Mouse (Mus musculus) intestine, embryonic 15.5 days (tissue): ENCODE measurements around the gene Atf5. TPM values are rescaled to one million over a fixed set of nuclear protein-coding genes. Genes with fewer than 3 reads are reported as not detected.

ENCODE experiments used
- ATAC-seq: fragments of 200-750 bp; cut with Nextera tagmentation; 2 replicates; pipeline ENCODE4 v1.8.0; 2017; ENCODE audit warnings: moderate TSS enrichment, moderate library complexity
- H3K27ac ChIP-seq: fragments of 300-500 bp; sonication (generic); 2 replicates; pipeline ENCODE4 v1.5.1; 2015; ENCODE audit warnings: mild to moderate bottlenecking, inconsistent platforms
- H3K27me3 ChIP-seq: fragments of 300-500 bp; sonication (generic); replicated peaks from 2 replicates; pipeline ENCODE4 v1.6.1; 2015; ENCODE audit warnings: inconsistent platforms
- H3K36me3 ChIP-seq: fragments of 300-500 bp; sonication (generic); 2 replicates; pipeline ENCODE4 v1.6.1; 2015; ENCODE audit warnings: inconsistent platforms
- H3K4me1 ChIP-seq: fragments of 300-500 bp; sonication (generic); replicated peaks from 2 replicates; pipeline ENCODE4 v1.6.1; 2015; ENCODE audit warnings: inconsistent platforms
- H3K4me2 ChIP-seq: fragments of 300-500 bp; sonication (generic); replicated peaks from 2 replicates; pipeline ENCODE4 v1.6.1; 2015; ENCODE audit warnings: mild to moderate bottlenecking, inconsistent platforms
- H3K4me3 ChIP-seq: fragments of 300-500 bp; sonication (generic); replicated peaks from 2 replicates; pipeline ENCODE4 v1.5.1; 2015; ENCODE audit warnings: inconsistent platforms
- H3K9ac ChIP-seq: fragments of 300-500 bp; sonication (generic); 2 replicates; pipeline ENCODE4 v1.6.1; 2015; ENCODE audit warnings: inconsistent platforms
- H3K9me3 ChIP-seq: fragments of 300-500 bp; sonication (generic); 2 replicates; pipeline ENCODE4 v1.6.1; 2016; ENCODE audit warnings: inconsistent platforms
- WGBS: fragments of 180-500 bp; shearing (Covaris S2); methylation state at CpG from one replicate; pipeline ENCODE4 v1.1.7; 2015; 5-methylcytosine and 5-hydroxymethylcytosine counted together
- microRNA counts: library from miRNA; unstranded; fragments of <30 nt; microRNA quantifications from one replicate; lab custom pipeline; 2016
- polyA plus RNA-seq: library from polyadenylated mRNA; unstranded; fragments of >200 nt; fragmentation: Nextera tagmentation; extraction: Ambion mirVana; gene quantifications from 2 replicates; pipeline ENCODE4 v1.2.1, GENCODE M21; 2015

Atf5 gene
- polyA plus RNA-seq, 1 experiment from 2014 or later, result 6.6 TPM

DNA sequence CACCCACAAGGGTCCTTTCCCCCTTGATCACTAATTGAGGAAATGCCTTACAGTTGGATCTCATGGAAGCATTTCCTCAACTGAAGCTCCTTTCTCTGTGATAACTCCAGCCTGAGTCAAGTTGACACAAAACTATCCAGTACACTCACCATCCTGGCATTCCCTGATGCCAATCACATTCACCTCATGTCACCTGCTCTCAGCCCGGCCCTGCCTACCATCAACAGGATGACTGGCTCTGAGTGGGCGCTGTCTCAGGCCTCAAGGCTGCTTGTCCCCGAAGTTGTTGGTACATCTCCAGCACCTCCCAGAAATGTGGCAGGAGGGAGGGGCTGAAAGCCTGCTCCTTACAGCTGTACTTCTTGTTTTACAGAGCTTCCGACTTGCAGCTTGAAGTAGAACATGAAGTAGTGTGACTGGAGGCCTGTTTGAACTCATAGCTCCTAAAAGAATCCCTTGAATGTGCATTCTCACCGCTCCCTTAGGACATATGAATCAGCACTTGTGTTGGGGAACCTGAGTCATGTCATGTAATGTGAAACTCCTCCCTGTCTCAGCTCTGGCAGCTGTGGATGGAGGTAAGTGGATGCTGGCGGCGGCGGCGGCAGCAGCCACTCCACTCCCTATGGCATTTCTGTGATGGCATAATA lies 39.5 kb downstream of the Atf5 start:
- Histone ChIP-seq H3K9ac (no peak overlapping the region), H3K27me3 (no peaks in the 10 kb centered on the region), H3K4me3 (no peak overlapping the region), H3K4me2 (no peak overlapping the region), H3K27ac (no peak overlapping the region), H3K4me1 (no peaks in the 10 kb centered on the region), H3K36me3 (peaks cover 15% of the 10 kb centered on the region; the same call in 1 of the 2 replicates), H3K9me3 (no peaks in the 10 kb centered on the region)
- WGBS, result 92% methylated on average over 9 of the region's 9 CpGs
- ATAC-seq, result no peak

DNA sequence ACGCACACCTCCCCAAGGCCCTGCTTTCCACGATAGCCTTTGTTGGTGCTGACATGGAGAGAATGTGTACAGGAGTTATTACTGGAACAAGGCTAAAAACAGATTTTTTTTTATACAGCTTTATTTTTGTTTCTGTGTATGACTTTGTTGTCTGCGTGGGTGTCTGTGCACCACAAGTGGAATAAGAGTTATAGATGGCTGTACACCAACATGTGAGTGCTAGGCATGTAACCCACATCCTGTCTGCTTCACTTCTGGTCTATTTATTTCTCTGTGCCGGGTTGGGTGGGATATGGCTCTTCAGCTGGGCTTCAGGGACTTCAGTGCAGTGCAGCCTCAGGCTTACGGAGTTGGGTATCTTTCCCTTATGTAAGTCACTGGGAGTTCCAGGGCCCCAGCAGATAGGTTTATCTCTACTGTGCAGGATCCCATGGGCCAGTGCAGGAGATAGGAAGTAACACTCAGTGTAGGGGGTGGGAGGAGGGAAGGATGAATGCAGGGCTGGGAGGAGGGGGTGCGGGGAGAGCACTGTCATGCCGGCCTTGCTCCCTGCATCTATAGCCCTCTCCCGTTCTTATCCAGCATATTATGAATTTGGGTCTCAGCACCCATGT lies 43.8 kb downstream of the Atf5 start:
- H3K9ac ChIP-seq, result no peak overlapping the region
- ATAC-seq, result no peak
- H3K9me3 ChIP-seq, result no peaks in the 10 kb centered on the region
- no peak overlapping the region for H3K4me3 ChIP-seq
- H3K27me3 ChIP-seq, result no peaks in the 10 kb centered on the region
- peaks cover 41% of the 10 kb centered on the region for H3K36me3 ChIP-seq
- H3K4me1 ChIP-seq, result no peaks in the 10 kb centered on the region
- WGBS, result 89% methylated on average over 8 of the region's 8 CpGs
- no peak overlapping the region for H3K27ac ChIP-seq
- no peak overlapping the region for H3K4me2 ChIP-seq

DNA sequence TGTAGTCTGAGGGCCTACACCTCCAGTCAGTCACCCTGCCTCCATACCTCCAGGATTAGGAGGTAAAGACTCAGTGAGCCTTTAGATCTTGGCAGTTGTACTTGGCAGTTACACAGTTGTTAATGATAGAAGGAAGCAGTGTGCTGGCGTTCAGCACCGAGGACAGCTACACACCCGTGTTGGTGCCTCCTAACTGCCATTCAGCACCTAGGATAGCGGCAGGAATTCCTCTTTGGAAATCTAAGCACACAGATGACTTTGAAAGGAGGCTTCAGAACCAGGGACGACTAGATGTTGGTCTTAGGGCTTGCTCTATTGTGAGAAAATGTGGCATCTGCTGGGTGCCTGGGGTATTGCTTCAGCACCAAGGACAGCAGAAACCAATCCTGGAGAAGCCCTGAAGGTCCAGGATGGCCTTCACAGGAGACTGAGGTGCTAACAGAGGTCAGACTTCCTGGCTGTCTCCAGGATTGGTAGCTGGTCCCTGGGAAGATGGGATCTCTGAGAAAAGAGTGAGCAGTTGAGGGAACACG lies 46.3 kb downstream of the Atf5 start:
- H3K4me1 ChIP-seq, result no peaks in the 10 kb centered on the region
- no peak overlapping the region for H3K9ac ChIP-seq
- H3K9me3 ChIP-seq, result no peaks in the 10 kb centered on the region
- no peak overlapping the region for H3K27ac ChIP-seq
- no peak overlapping the region for H3K4me2 ChIP-seq
- no peak overlapping the region for H3K4me3 ChIP-seq
- WGBS, result 12% methylated on average over 6 of the region's 6 CpGs
- H3K36me3 ChIP-seq, result peaks cover 48% of the 10 kb centered on the region
- no peaks in the 10 kb centered on the region for H3K27me3 ChIP-seq
- 0 out of 2 replicates have a peak, but pooled peaks have one; percentile 39 for ATAC-seq

DNA sequence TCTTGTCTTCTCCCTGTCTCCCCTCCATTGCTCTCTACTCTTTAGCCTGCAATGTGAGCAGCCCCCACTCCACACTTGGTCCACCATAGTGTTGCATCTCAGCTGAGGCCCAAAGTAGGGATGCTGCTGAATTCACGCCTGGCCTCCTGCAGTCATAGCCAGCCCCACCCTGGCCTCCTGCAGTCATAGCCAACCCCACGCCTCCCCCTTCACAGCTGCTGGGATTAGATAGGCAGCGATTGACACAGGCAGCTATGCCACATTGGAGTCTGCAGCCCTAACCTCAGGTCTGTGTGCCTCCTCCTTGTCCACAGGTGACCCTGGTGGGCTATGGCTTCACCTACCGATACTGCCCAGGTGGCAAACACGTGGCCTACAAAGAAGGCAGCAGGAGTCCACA lies 48.3 kb downstream of the Atf5 start:
- WGBS, result 89% methylated on average over 5 of the region's 5 CpGs
- no peak overlapping the region for H3K9ac ChIP-seq
- H3K4me3 ChIP-seq, result no peak overlapping the region
- H3K4me2 ChIP-seq, result no peak overlapping the region
- ATAC-seq, result peak; percentile 17; the same call in 1 of the 2 replicates
- peaks cover 47% of the 10 kb centered on the region for H3K36me3 ChIP-seq
- no peaks in the 10 kb centered on the region for H3K9me3 ChIP-seq
- H3K4me1 ChIP-seq, result no peaks in the 10 kb centered on the region
- H3K27me3 ChIP-seq, result no peaks in the 10 kb centered on the region
- H3K27ac ChIP-seq, result no peak overlapping the region

MicroRNAs encoded within 50 kb of the gene (microRNA counts, 519-probe panel; counts per million panel counts)
- 97.1 counts per million, percentile 29 among the panel's probes with 10 or more counts for microRNA mmu-miR-707 (lab: Ali Mortazavi, UCI)

Other genes with a start within 250 kb of the Atf5 start
- gene Napsa, start 244.3 kb downstream of the Atf5 start, polyA plus RNA-seq, result 3.1 and 3.6 TPM in 2 replicates
- 0.27 and 0.36 TPM in 2 replicates for gene Kcnc3, start 226.0 kb downstream of the Atf5 start, polyA plus RNA-seq
- gene Myh14, start 145.8 kb downstream of the Atf5 start, polyA plus RNA-seq, result 68.4 and 74.3 TPM in 2 replicates
- not detected in 2 replicates for gene Izumo2, start 107.9 kb downstream of the Atf5 start, polyA plus RNA-seq
- 36.0 and 39.4 TPM in 2 replicates for gene Vrk3, start 68.2 kb downstream of the Atf5 start, polyA plus RNA-seq
- 2.0 and 2.5 TPM in 2 replicates for gene Zfp473, start 65.6 kb downstream of the Atf5 start, polyA plus RNA-seq
- 87.4 and 89.2 TPM in 2 replicates for gene Nup62, start 570 bp downstream of the Atf5 start, polyA plus RNA-seq
- 0.78 and 1.5 TPM in 2 replicates for gene Il4i1, start 271 bp downstream of the Atf5 start, polyA plus RNA-seq
- gene Akt1s1, start 32.3 kb upstream of the Atf5 start, polyA plus RNA-seq, result 112 and 116 TPM in 2 replicates
- gene Tbc1d17, start 32.4 kb upstream of the Atf5 start, polyA plus RNA-seq, result 71.0 and 71.3 TPM in 2 replicates
- gene Pnkp, start 40.5 kb upstream of the Atf5 start, polyA plus RNA-seq, result 25.9 and 29.0 TPM in 2 replicates
- gene Ptov1, start 53.1 kb upstream of the Atf5 start, polyA plus RNA-seq, result 239 and 253 TPM in 2 replicates
- gene Med25, start 76.1 kb upstream of the Atf5 start, polyA plus RNA-seq, result 88.2 and 91.8 TPM in 2 replicates
- 17.0 and 18.8 TPM in 2 replicates for gene Fuz, start 79.4 kb upstream of the Atf5 start, polyA plus RNA-seq
- gene Ap2a1, start 112.8 kb upstream of the Atf5 start, polyA plus RNA-seq, result 60.1 and 65.0 TPM in 2 replicates
- gene Tsks, start 126.5 kb upstream of the Atf5 start, polyA plus RNA-seq, result 0.14 TPM in 1 of 2 replicates, not detected in the other
- 16.1 and 16.5 TPM in 2 replicates for gene Cpt1c, start 158.2 kb upstream of the Atf5 start, polyA plus RNA-seq
- gene Prmt1, start 169.9 kb upstream of the Atf5 start, polyA plus RNA-seq, result 449 and 456 TPM in 2 replicates
- gene Irf3, start 181.0 kb upstream of the Atf5 start, polyA plus RNA-seq, result 89.9 and 99.6 TPM in 2 replicates
- 37.3 and 43.6 TPM in 2 replicates for gene Bcl2l12, start 182.1 kb upstream of the Atf5 start, polyA plus RNA-seq
- gene Scaf1, start 199.7 kb upstream of the Atf5 start, polyA plus RNA-seq, result 32.0 and 33.6 TPM in 2 replicates
- 57.6 and 61.0 TPM in 2 replicates for gene Rras, start 201.3 kb upstream of the Atf5 start, polyA plus RNA-seq
- 7.1 and 8.7 TPM in 2 replicates for gene Prr12, start 236.2 kb upstream of the Atf5 start, polyA plus RNA-seq
- 49.5 and 50.5 TPM in 2 replicates for gene Nosip, start 245.8 kb upstream of the Atf5 start, polyA plus RNA-seq
- 29.2 and 29.5 TPM in 2 replicates for gene Prrg2, start 246.0 kb upstream of the Atf5 start, polyA plus RNA-seq